ENCODE assay signal across 23 mouse cellular contexts in genomic region chr8:57704161-57704560, GRCm38 (mm10). TPM values are rescaled to one million over a fixed set of nuclear protein-coding genes. Genes with fewer than 3 reads are reported as not detected.
DNase-seq lines count a peak whose midpoint lies in the region; ATAC-seq lines count a peak whose summit lies in the region.
"Had no signal": no experiment of that assay in that cellular context is flagged by ENCODE, and none has a peak within 500 bp of the region (broad histone marks: within the 10 kb centered on the region; RNA-seq: fewer than 3 reads in every experiment).

No protein-coding gene starts in this region.

- no peaks in the 10 kb centered on the region for H3K36me3 ChIP-seq in intestine, embryonic 16.5 days (ENCODE audit: control insufficient read depth, insufficient read depth, low read length)
- H3K36me3 ChIP-seq in stomach, embryonic 14.5 days (ENCODE audit: control insufficient read depth, insufficient read depth, low read length): no peaks in the 10 kb centered on the region
- H3K36me3 ChIP-seq: embryonic facial prominence, embryonic 12.5 days; forebrain, embryonic 12.5 days; heart, embryonic 10.5 days; hindbrain, embryonic 12.5 days had no signal

- H3K4me3 ChIP-seq in intestine, embryonic 16.5 days (ENCODE audit: low read length): no peak overlapping the region
- H3K4me3 ChIP-seq in stomach, embryonic 14.5 days (ENCODE audit: low read depth, low read length): no peak overlapping the region
- H3K4me3 ChIP-seq: embryonic facial prominence, embryonic 12.5 days; forebrain, embryonic 12.5 days; heart, embryonic 10.5 days; hindbrain, embryonic 12.5 days had no signal

- H3K27ac ChIP-seq in intestine, embryonic 16.5 days (ENCODE audit: low read length): no peak overlapping the region
- peak overlapping the region; percentile 50; the same call in 1 of the 2 replicates for H3K27ac ChIP-seq in stomach, embryonic 14.5 days (ENCODE audit: low read length)
- H3K27ac ChIP-seq: embryonic facial prominence, embryonic 12.5 days; forebrain, embryonic 12.5 days; heart, embryonic 10.5 days; hindbrain, embryonic 12.5 days had no signal

- ATAC-seq in intestine, embryonic 16.5 days: peak; percentile 78
- ATAC-seq in stomach, embryonic 14.5 days (ENCODE audit: insufficient number of reproducible peaks, insufficient read depth, low FRiP score, low read depth): 0 out of 2 replicates have a peak, but pooled peaks have one; percentile 33
- ATAC-seq: activated CD4-positive, CD25-positive, alpha-beta regulatory T cell, adult 4 months; forebrain, postnatal 0 days; hindbrain, embryonic 16.5 days; Patski had no signal

- H3K9me3 ChIP-seq in intestine, embryonic 16.5 days (ENCODE audit: control insufficient read depth, low read length): no peaks in the 10 kb centered on the region
- H3K9me3 ChIP-seq in stomach, embryonic 14.5 days (ENCODE audit: control insufficient read depth, low read depth, low read length): no peaks in the 10 kb centered on the region
- H3K9me3 ChIP-seq: embryonic facial prominence, embryonic 12.5 days; forebrain, embryonic 12.5 days; heart, embryonic 10.5 days; hindbrain, embryonic 12.5 days had no signal

- H3K27me3 ChIP-seq in intestine, embryonic 16.5 days (replicated peaks; ENCODE audit: control insufficient read depth, insufficient read depth, low read length): no peaks in the 10 kb centered on the region
- no peaks in the 10 kb centered on the region for H3K27me3 ChIP-seq in stomach, embryonic 14.5 days (ENCODE audit: control insufficient read depth, insufficient read depth, low read length)
- H3K27me3 ChIP-seq: CH12.LX; embryonic facial prominence, embryonic 12.5 days; forebrain, embryonic 12.5 days; hindbrain, embryonic 12.5 days; Patski had no signal

- no peak overlapping the region for H3K4me2 ChIP-seq in intestine, embryonic 16.5 days (ENCODE audit: low read depth, low read length)
- H3K4me2 ChIP-seq in stomach, embryonic 14.5 days (replicated peaks; ENCODE audit: low read depth, low read length): no peak overlapping the region
- H3K4me2 ChIP-seq: embryonic facial prominence, embryonic 12.5 days; forebrain, embryonic 12.5 days; hindbrain, embryonic 12.5 days had no signal

- WGBS in intestine, embryonic 16.5 days: 59% methylated on average over 3 of the region's 3 CpGs
- WGBS in stomach, embryonic 14.5 days: 60% methylated on average over 3 of the region's 3 CpGs

- no peaks in the 10 kb centered on the region for H3K4me1 ChIP-seq in intestine, embryonic 16.5 days (ENCODE audit: control insufficient read depth, insufficient read depth, low read length)
- no peaks in the 10 kb centered on the region for H3K4me1 ChIP-seq in stomach, embryonic 14.5 days (ENCODE audit: control insufficient read depth, insufficient read depth, low read length)
- H3K4me1 ChIP-seq: embryonic facial prominence, embryonic 12.5 days; forebrain, embryonic 12.5 days; heart, embryonic 10.5 days; hindbrain, embryonic 12.5 days had no signal

- H3K9ac ChIP-seq in intestine, embryonic 16.5 days (ENCODE audit: low read depth, low read length): no peak overlapping the region
- H3K9ac ChIP-seq in stomach, embryonic 14.5 days (replicated peaks; ENCODE audit: low read depth, low read length): no peak overlapping the region
- H3K9ac ChIP-seq: embryonic facial prominence, embryonic 12.5 days; forebrain, embryonic 12.5 days; forebrain, postnatal 0 days; hindbrain, embryonic 12.5 days had no signal

- peak; percentile 56 for DNase-seq in urinary bladder, postnatal 14 days (ENCODE audit: low spot score)
- DNase-seq in urinary bladder, postnatal 25 days (ENCODE audit: low spot score): no peak
- DNase-seq in adrenal gland, postnatal 36 days: no peak
- no peak for DNase-seq in embryo, embryonic 11 days
- DNase-seq in right cerebral cortex, adult 2 months (ENCODE audit: low spot score in 2 of 2): no peak
- DNase-seq: adrenal gland, adult 2 months; adrenal gland, postnatal 25 days; cerebellum, adult 2 months; cerebellum, postnatal 10 days; forebrain, postnatal 0 days; gastrocnemius, postnatal 25 days; heart, postnatal 10 days; heart, postnatal 4 days had no signal

RNA-seq across cellular contexts. Expression of gene Galnt7, which starts 51.3 kb away (rescaled TPM):
- 33.5 and 35.0 TPM in 2 replicates for polyA plus RNA-seq in intestine, embryonic 16.5 days (2015; fragmentation: Nextera tagmentation; extraction: Ambion mirVana)
- polyA plus RNA-seq in stomach, embryonic 14.5 days (2014; fragmentation: Nextera tagmentation; extraction: Ambion mirVana): 35.3 and 35.5 TPM in 2 replicates
- 10 to 100 TPM; 13.5 to 13.6 TPM for total RNA-seq in adrenal gland, postnatal 36 days (2021)
